Mouse (Mus musculus): ENCODE data around the gene Cnnm1.
A peak's percentile ranks its signal among the peaks of the same experiment; 100 is the strongest.

Gene Cnnm1

GRCm38 (mm10) chr19:43511621-43512620 lies 71.7 kb downstream of the Cnnm1 start:
- DNase-seq (ENCODE audit: low read depth): no peak

GRCm38 (mm10) chr19:43513874-43514273 lies 73.6 kb downstream of the Cnnm1 start:
- DNase-seq (ENCODE audit: low read depth): no peak

- no peak for DNase-seq (ENCODE audit: low read depth)
Observed at GRCm38 (mm10) chr19:43515668-43516396, 75.6 kb downstream of the Cnnm1 start.

- DNase-seq (ENCODE audit: low read depth): no peak
Observed at GRCm38 (mm10) chr19:43516397-43517035, 76.3 kb downstream of the Cnnm1 start.

- DNase-seq (ENCODE audit: low read depth): no peak
Observed at GRCm38 (mm10) chr19:43517320-43517719, 77.1 kb downstream of the Cnnm1 start.

GRCm38 (mm10) chr19:43517808-43518207 lies 77.6 kb downstream of the Cnnm1 start:
- DNase-seq (ENCODE audit: low read depth): no peak

GRCm38 (mm10) chr19:43518261-43518660 lies 78.0 kb downstream of the Cnnm1 start:
- DNase-seq (ENCODE audit: low read depth): no peak

- DNase-seq (ENCODE audit: low read depth): no peak
Observed at GRCm38 (mm10) chr19:43519226-43519625, 79.0 kb downstream of the Cnnm1 start.

- peak; percentile 24 for DNase-seq (ENCODE audit: low read depth)
Observed at GRCm38 (mm10) chr19:43520402-43520801, 80.2 kb downstream of the Cnnm1 start.

- DNase-seq (ENCODE audit: low read depth): no peak
Observed at GRCm38 (mm10) chr19:43521362-43521761, 81.1 kb downstream of the Cnnm1 start.

- no peak for DNase-seq (ENCODE audit: low read depth)
Observed at GRCm38 (mm10) chr19:43521996-43522395, 81.8 kb downstream of the Cnnm1 start.

- DNase-seq (ENCODE audit: low read depth): peak; percentile 40
Observed at GRCm38 (mm10) chr19:43523551-43523950, 83.3 kb downstream of the Cnnm1 start.

- DNase-seq (ENCODE audit: low read depth): peak; percentile 95
Observed at GRCm38 (mm10) chr19:43524187-43525103, 84.2 kb downstream of the Cnnm1 start, which contains the start of gene Got1. Gene Got1, minus strand, starts transcription at chr19:43524605.

- DNase-seq (ENCODE audit: low read depth): peak; percentile 46
Observed at GRCm38 (mm10) chr19:43525104-43525482, 84.9 kb downstream of the Cnnm1 start.

GRCm38 (mm10) chr19:43525566-43525965 lies 85.3 kb downstream of the Cnnm1 start:
- DNase-seq (ENCODE audit: low read depth): no peak

- DNase-seq (ENCODE audit: low read depth): no peak
Observed at GRCm38 (mm10) chr19:43526025-43526424, 85.8 kb downstream of the Cnnm1 start.

GRCm38 (mm10) chr19:43527131-43527530 lies 86.9 kb downstream of the Cnnm1 start:
- peak; percentile 23 for DNase-seq (ENCODE audit: low read depth)

GRCm38 (mm10) chr19:43528056-43528587 lies 87.9 kb downstream of the Cnnm1 start:
- DNase-seq (ENCODE audit: low read depth): no peak

- DNase-seq (ENCODE audit: low read depth): peak; percentile 77
Observed at GRCm38 (mm10) chr19:43530197-43530770, 90.0 kb downstream of the Cnnm1 start.

- no peak for DNase-seq (ENCODE audit: low read depth)
Observed at GRCm38 (mm10) chr19:43530921-43531320, 90.7 kb downstream of the Cnnm1 start.

- no peak for DNase-seq (ENCODE audit: low read depth)
Observed at GRCm38 (mm10) chr19:43535372-43535771, 95.1 kb downstream of the Cnnm1 start.
